Mouse (Mus musculus) erythroblast, embryonic 14.5 days (primary cell): ENCODE measurements around the gene Cacna1h. TPM values are rescaled to one million over a fixed set of nuclear protein-coding genes. Genes with fewer than 3 reads are reported as not detected.

Experiments used
- H3K27me3 ChIP-seq: 2 replicates; pipeline ENCODE4 v1.6.1; 2012; ENCODE audit warnings: inconsistent platforms; ENCODE audit not compliant: control insufficient read depth
- H3K36me3 ChIP-seq: 2 replicates; pipeline ENCODE4 v1.6.1; 2012; ENCODE audit warnings: mild to moderate bottlenecking, inconsistent platforms; ENCODE audit not compliant: control insufficient read depth
- H3K4me1 ChIP-seq: 2 replicates; pipeline ENCODE4 v1.6.1; 2012; ENCODE audit warnings: inconsistent platforms; ENCODE audit not compliant: control insufficient read depth
- H3K4me3 ChIP-seq: replicated peaks from 2 replicates; pipeline ENCODE3; 2012; ENCODE audit warnings: moderate library complexity, mild to moderate bottlenecking, inconsistent platforms
- H3K9me3 ChIP-seq: 2 replicates; pipeline ENCODE4 v1.6.1; 2012; ENCODE audit warnings: low read length, inconsistent platforms, mixed read lengths; ENCODE audit not compliant: control insufficient read depth
- GATA1 ChIP-seq: IDR thresholded peaks from 2 replicates; pipeline ENCODE4 v1.6.1; 2012; ENCODE audit warnings: low read length, inconsistent platforms, mixed read lengths
- TAL1 ChIP-seq: IDR thresholded peaks from 3 replicates; pipeline ENCODE4 v1.6.1; 2012; ENCODE audit warnings: low read length, inconsistent platforms, mixed read lengths
- polyA plus RNA-seq: library from polyadenylated mRNA; stranded (reverse); fragments of >175 nt; gene quantifications from 2 replicates; pipeline ENCODE4 v1.2.3, GENCODE M21; 2012

Cacna1h gene
- polyA plus RNA-seq, 1 experiment: 0.26 TPM

GRCm38 (mm10) chr17:25430534-25430933, 3.0 kb downstream of the Cacna1h start:
- Histone ChIP-seq H3K4me3 (no peak overlapping the region), H3K27me3 (peaks cover 53% of the 10 kb centered on the region), H3K9me3 (no peaks in the 10 kb centered on the region), H3K36me3 (no peaks in the 10 kb centered on the region), H3K4me1 (no peaks in the 10 kb centered on the region)
- TF ChIP-seq GATA1: no peak

- no peaks in the 10 kb centered on the region for H3K9me3 ChIP-seq
- peaks cover 47% of the 10 kb centered on the region for H3K27me3 ChIP-seq
- H3K4me1 ChIP-seq: no peaks in the 10 kb centered on the region
- TF ChIP-seq TAL1 (no peak), GATA1 (no peak)
- no peak overlapping the region for H3K4me3 ChIP-seq
- no peaks in the 10 kb centered on the region for H3K36me3 ChIP-seq
These were observed 3.7 kb downstream of the Cacna1h start for GRCm38 (mm10) chr17:25429886-25430285.

GRCm38 (mm10) chr17:25429240-25429639, 4.3 kb downstream of the Cacna1h start:
- Histone ChIP-seq H3K27me3 (peaks cover 40% of the 10 kb centered on the region), H3K4me1 (no peaks in the 10 kb centered on the region), H3K9me3 (no peaks in the 10 kb centered on the region), H3K4me3 (no peak overlapping the region), H3K36me3 (no peaks in the 10 kb centered on the region)
- no peak for TF ChIP-seq GATA1
- TF ChIP-seq TAL1: no peak

- TF ChIP-seq TAL1 (no peak), GATA1 (no peak)
- Histone ChIP-seq H3K4me1 (no peaks in the 10 kb centered on the region), H3K9me3 (no peaks in the 10 kb centered on the region), H3K4me3 (no peak overlapping the region), H3K36me3 (no peaks in the 10 kb centered on the region), H3K27me3 (peaks cover 22% of the 10 kb centered on the region)
These were observed 6.1 kb downstream of the Cacna1h start for GRCm38 (mm10) chr17:25427441-25427840.

- Histone ChIP-seq H3K27me3 (peaks cover 8% of the 10 kb centered on the region), H3K4me3 (no peak overlapping the region), H3K4me1 (no peaks in the 10 kb centered on the region), H3K36me3 (no peaks in the 10 kb centered on the region), H3K9me3 (no peaks in the 10 kb centered on the region)
- TF ChIP-seq GATA1 (no peak), TAL1 (no peak)
These were observed 7.6 kb downstream of the Cacna1h start for GRCm38 (mm10) chr17:25425996-25426395.

- Histone ChIP-seq H3K4me1 (no peaks in the 10 kb centered on the region), H3K9me3 (no peaks in the 10 kb centered on the region), H3K36me3 (no peaks in the 10 kb centered on the region), H3K27me3 (no peaks in the 10 kb centered on the region; the same call in 1 of the 2 replicates), H3K4me3 (no peak overlapping the region)
- no peak for TF ChIP-seq TAL1
These were observed 9.0 kb downstream of the Cacna1h start for GRCm38 (mm10) chr17:25424526-25425080.

- H3K4me3 ChIP-seq: no peak overlapping the region
- no peaks in the 10 kb centered on the region for H3K36me3 ChIP-seq
- no peaks in the 10 kb centered on the region for H3K9me3 ChIP-seq
- TF ChIP-seq GATA1 (no peak), TAL1 (no peak)
- no peaks in the 10 kb centered on the region; the same call in 1 of the 2 replicates for H3K4me1 ChIP-seq
- H3K27me3 ChIP-seq: no peaks in the 10 kb centered on the region
These were observed 12.6 kb downstream of the Cacna1h start for GRCm38 (mm10) chr17:25420998-25421397.

- no peaks in the 10 kb centered on the region for H3K36me3 ChIP-seq
- TF ChIP-seq TAL1 (no peak), GATA1 (no peak)
- no peaks in the 10 kb centered on the region for H3K27me3 ChIP-seq
- no peaks in the 10 kb centered on the region; the same call in 1 of the 2 replicates for H3K4me1 ChIP-seq
- no peaks in the 10 kb centered on the region for H3K9me3 ChIP-seq
- H3K4me3 ChIP-seq: no peak overlapping the region
These were observed 14.7 kb downstream of the Cacna1h start for GRCm38 (mm10) chr17:25418926-25419325.

GRCm38 (mm10) chr17:25417990-25418389, 15.6 kb downstream of the Cacna1h start:
- Histone ChIP-seq H3K9me3 (no peaks in the 10 kb centered on the region), H3K4me1 (no peaks in the 10 kb centered on the region; the same call in 1 of the 2 replicates), H3K4me3 (no peak overlapping the region), H3K36me3 (no peaks in the 10 kb centered on the region), H3K27me3 (no peaks in the 10 kb centered on the region)
- no peak for TF ChIP-seq TAL1
- no peak for TF ChIP-seq GATA1

- TF ChIP-seq GATA1: no peak
- TF ChIP-seq TAL1: no peak
- no peaks in the 10 kb centered on the region for H3K9me3 ChIP-seq
These were observed 17.4 kb downstream of the Cacna1h start for GRCm38 (mm10) chr17:25416219-25416618.

More at GRCm38 (mm10) chr17:25416219-25416618, 17.4 kb downstream of the Cacna1h start:
- no peaks in the 10 kb centered on the region for H3K36me3 ChIP-seq
- no peaks in the 10 kb centered on the region; the same call in 1 of the 2 replicates for H3K4me1 ChIP-seq
- H3K4me3 ChIP-seq: no peak overlapping the region
- H3K27me3 ChIP-seq: no peaks in the 10 kb centered on the region
